Mouse (Mus musculus) c-Kit-positive CD71-positive TER-119-negative erythroid progenitor cells, embryonic 14.5 days (primary cell): Measurements from ENCODE around the gene Rab11a.
A peak's percentile ranks its signal among the peaks of the same experiment; 100 is the strongest.
"Not testable (repeated sequence)": the region's sequence is repeated elsewhere in the genome, so short reads cannot be mapped to it uniquely, and the experiment has no call there.

Experiments
- DNase-seq: peaks from one replicate; pipeline ENCODE4 v3.0.0-alpha.2; 2013; ENCODE audit warnings: low read depth

Rab11a gene

DNA sequence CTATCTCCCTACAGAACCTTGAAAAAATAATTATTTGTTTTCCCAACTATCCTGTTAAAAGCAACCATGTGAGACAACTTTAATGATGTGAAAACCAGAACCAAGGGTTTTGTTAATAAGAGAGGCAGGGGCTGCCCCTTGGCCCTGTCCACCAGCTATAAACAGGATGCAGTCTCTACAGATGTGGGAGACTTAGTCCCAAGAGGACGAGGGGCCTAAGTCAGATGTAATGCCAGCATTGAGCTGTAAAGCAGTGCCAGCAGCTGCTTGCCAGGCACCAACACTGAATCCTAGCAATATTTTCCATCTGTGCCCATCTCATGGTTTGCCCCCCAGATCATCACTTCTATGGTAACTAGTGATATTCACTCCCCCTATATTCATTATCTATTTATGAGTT, 4.9 kb upstream of the Rab11a start:
- no peak for DNase-seq

DNA sequence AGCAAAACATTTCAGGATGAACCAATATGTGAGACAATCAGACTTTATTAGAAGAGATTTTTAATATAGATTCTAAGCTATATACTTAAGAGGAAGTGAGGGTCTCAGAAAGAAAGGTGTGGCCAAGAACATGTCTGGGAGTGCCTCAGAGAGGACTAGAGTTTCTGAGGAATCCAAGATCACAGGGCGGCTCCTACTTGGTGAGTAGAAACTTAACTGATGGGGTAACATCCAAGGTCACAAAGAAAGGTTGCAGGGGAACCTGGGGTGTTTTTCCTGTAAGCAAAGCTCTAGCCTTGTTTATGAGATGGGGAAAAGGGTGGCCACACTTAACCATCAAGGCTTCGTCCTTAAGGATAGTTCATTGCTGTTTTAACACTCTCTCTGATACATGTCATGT, 1.4 kb upstream of the Rab11a start:
- no peak for DNase-seq

DNA sequence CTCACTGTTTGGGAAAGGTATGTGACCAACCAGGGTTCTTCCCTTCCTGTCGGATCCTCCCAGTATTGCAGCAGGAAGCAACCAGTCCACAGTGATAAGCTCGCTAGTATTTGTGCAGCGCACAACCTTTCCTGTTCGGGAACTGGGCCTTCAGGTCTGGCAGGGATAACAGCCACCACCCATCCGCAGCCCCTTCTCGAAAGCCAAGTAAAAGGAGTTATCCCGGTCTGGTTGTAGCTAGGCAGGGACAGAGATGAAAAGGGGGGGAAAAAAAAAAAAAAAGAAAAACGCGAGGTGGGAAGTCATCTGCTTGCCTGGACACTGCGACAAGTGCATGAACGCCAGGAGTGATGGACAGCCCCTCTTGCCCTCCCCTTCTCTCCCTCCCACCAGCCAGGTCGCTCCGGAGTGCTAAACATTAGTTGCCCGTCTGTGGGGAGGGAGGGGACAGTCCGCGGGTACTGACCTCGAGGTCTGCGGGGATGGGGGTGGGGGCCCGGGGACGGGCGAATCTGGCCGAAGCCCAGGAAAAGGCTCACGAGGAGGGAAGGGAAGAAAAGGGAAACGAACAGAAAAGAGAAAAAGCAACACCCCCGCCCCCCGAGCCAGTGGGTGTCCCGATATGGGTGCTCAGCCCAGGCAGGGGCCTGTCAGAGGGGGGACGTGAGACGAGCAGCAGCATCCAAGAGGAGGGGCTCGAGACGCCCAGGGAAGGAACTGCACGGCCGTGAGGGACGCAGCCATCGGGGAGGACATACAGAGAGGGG, 736 bp downstream of the Rab11a start:
- DNase-seq: peak; percentile 63

DNA sequence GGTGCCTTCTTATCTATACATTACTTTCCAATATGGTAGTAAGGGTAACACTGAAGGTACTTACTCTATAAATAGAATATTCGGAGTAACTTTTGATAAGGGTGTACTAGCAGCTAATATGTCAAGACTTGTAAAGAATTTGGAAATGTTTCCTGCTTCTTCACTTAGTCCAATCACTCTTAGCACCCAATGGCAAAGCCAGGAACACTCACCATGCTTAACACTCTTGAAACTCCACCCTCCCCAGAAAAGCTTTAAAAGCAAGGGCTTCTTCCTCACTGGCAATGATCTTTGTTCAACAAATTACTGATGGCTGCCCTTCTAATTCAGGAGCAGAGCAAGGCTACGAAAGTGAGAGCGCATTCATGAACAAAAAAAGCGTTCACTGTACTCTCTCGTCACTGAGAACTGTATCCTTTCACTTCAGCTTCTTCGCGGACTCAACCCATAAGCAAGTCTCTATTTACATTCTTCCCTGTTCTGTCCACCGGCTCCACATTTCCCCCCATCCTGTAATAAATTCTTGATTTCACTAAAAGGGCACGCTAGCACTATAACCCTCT, 1.4 kb downstream of the Rab11a start:
- peak; percentile 40 for DNase-seq

DNA sequence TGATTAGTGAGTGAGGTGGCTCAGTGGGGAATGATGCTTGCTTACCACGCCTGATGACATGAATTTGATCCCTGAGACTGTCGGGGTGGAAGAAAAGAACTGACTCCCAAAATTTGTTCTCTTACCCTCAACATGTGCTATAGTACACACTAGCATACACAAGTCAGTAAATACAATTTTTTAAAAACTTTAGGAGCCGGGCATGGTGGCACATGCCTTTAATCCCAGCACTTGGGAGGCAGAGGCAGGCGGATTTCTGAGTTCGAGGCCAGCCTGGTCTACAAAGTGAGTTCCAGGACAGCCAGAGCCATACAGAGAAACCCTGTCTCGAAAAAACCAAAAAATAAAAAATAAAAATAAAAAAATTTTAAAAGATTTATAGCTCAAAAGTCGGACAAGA, 2.6 kb downstream of the Rab11a start:
- DNase-seq: not testable (repeated sequence)

DNA sequence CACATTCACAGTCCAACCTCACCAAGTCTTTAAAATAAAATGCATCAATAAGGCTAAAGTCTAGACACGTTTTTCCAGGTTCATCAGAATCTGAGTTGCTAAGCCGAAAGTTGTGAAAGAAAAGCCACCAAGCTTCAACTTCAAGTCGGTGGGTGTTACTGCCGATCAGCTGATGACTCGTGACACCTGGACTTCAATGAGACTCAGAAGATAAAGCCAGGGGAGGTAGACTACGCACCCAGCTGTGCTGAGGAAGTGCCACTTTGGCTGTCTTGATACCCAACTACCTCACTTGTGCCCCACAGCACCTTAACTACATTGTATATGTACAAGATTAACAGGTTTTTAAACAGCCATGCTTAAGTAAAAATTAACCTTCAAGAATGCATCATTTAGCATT, 3.4 kb downstream of the Rab11a start:
- DNase-seq: no peak

DNA sequence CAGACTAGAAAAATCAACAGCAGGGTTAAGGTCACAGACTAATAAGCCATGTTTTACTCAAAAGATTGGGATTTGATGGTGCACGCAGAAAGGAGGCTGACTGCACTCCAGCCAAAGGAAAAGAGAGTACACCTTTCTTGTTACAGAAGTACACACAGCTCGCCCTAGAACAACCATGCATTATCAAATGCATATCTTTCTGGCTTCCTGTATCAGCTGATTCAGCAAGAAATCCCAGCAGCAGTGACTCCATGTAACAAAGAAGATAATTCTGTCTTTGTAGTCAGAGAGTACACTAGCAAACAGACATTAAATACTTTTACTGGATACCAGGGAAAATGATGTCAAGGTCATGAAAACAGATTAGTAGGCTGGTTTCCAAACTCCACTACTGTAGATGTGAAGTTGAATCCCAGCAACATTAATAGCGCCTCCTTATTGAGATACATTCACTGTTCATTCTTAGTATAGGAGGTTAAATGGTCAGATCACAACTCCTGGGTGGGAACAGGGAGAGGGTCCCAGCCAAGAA, 6.5 kb downstream of the Rab11a start:
- DNase-seq: no peak

DNA sequence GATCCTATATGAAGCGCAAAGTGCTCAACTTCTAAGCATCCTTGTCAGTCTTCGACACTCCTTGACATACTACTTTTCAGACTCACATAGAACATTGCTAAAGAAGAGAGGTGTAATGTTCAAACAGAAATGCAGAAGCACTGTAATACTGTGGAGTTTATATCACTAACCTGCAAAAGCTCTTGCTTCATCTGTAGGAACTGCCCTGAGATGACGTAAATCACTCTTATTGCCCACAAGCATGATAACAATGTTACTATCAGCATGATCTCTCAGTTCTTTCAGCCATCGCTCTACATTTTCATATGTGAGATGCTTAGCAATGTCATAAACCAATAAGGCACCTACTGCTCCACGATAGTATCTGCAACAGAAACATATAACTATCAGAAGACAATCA, 11.1 kb downstream of the Rab11a start:
- DNase-seq: no peak

DNA sequence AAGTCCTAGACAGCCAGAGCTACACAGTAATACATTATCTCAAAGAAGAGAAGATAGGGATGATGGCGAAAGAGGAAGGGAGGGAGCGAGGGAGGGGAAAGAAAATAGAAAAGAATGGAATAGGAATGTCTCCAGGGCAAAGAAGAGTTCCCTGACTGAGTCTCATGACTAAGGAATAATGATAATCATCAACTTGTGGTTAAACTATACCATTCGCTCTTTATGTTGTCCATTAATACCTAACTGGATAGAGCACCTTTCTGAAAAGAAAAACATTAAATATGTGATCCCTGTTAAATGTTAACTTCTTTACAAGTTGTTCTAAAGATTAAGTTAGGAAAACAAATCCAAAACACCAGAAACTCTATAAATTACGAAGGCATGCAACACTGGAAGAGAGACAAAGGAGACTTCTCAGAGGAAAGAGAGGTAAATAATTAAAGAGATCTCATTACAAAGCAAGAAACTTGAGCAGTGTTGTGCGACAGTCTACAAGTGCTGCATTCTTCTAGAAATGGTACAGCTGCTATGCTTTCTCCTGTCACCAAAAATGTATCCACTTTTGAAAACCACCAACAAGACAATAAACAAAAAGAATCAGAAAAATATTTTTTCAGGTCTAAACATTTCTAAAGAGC, 17.9 kb downstream of the Rab11a start:
- DNase-seq: no peak

DNA sequence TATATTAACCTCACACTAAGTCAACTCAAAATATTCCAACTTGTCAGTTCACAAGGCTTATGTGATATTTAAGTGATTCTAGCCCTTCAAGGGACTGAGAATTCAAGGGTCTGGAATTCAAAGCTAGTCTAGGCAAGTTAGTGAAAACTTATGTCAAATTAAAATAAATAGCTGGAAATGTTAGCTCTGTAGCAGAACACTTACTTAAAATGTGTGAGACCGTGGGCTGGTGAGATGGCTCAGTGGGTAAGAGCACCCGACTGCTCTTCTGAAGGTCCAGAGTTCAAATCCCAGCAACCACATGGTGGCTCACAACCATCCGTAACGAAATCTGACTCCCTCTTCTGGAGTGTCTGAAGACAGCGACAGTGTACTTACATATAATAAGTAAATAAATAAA, 27.3 kb downstream of the Rab11a start:
- not testable (repeated sequence) for DNase-seq

DNA sequence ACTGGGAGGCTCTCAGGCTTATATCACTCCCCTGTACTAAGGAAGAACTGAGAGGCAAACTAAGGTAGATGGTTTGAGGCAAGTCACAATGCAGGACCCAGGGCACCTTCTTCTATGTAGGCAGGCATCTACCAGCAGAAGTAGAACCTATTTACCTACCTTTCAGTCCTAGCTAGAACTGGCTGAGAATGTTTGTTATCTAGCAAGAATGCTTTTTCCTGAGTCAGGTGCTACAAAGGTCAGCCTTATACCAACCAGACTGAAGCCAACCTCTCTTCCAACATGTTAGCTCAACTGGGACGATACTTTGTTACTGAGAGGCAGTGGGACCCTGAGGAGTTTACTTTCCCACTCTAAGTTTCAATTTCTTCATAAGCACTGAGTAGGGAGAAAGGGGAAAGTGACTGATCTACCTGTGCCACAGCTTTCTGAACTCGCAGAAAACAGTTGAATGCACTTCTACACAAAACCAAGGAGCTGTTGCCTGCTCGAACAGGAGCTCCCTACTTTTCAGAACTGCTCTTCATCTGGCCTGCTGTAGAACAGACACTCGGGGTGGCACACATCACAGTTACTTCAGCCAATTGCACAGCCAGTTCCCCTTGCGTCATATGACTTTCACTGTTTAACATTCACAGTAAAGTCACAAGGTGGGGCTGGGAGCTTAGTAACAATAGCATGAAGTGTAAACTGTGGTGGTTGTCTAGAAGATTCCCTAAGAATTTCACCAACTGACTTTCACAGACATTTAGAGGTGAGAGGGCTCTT, 33.3 kb downstream of the Rab11a start:
- DNase-seq: no peak

DNA sequence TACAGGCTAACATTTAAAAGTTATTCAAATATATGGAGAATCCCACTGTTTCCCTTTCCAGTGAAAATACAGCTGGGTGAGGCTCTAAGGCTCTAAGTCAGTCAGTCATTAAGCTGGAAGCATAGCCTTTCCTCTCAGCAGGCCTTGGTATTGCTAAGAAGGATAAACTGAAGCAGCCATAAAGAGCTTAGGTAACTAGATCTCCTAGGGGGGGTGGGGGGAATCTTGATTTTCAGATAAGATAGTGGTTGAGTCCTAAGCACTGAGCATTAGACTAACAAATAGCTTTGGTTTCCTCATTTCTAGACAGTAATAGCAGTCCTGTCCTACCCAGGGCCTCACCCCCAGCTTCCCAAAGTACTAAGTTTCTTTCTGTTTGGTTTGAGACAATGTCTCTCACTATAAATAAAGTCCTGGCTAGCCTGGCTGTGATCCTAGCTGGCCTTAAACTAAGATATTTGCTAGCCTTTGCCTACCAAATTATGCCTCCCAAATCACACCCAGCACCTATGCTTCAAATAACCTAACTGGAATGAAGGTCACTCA, 34.1 kb downstream of the Rab11a start:
- no peak for DNase-seq

DNA sequence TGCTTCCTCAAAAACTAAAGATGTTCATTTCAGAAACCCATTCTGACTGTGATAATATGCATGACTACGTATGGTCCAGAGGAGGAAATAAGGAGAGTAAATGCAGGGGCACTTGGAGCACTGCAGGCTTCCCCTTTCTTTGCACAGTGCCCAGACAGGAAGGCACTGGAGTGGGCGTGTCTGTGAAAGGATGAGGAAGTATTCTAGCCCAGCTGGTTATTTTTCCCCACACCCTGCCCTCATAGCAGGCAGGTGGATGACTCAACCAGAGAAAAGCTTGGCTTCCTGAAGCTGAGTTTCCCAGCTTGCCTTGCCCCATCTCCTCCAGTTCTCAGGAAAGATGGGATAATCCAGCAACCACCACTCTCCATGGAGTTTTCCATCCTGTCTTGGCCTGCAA, 34.6 kb downstream of the Rab11a start:
- no peak for DNase-seq

DNA sequence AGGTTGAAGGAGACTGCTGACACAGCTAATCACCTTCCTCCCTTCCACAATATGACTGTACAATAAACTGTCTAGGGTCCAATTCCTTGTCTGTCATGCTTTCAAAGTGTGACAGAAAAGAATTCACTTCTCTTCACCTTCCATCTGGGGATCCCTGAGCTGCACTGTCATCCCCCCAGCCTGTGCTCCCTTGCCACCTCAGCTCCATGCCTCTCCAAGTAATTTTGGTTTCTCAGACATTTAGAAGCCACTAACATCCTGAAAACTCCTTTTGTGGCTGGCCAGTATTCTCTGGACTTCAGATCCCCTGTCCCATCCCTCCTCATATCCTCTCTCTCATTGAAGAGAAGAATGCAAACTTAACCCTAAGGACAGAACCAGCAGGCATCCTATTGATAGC, 35.2 kb downstream of the Rab11a start:
- no peak for DNase-seq

DNA sequence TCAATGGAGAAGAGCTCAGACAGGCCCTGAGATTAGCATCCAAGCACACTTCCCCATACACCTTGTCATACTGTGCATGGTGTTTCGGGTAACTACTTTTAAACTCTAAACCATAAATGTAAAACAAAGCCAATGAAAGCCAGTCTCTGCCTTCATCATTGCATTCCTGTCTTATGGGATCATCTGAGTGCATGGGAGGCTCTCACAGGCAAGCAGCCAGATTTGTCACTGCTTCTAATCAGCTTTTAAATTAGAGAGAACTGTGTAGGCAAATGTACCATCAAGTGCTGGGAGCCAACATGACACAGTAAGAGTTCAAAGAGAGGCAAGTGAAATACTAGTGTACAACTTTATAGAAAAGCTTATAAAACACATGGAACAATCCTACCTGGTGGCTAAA, 35.9 kb downstream of the Rab11a start:
- no peak for DNase-seq

DNA sequence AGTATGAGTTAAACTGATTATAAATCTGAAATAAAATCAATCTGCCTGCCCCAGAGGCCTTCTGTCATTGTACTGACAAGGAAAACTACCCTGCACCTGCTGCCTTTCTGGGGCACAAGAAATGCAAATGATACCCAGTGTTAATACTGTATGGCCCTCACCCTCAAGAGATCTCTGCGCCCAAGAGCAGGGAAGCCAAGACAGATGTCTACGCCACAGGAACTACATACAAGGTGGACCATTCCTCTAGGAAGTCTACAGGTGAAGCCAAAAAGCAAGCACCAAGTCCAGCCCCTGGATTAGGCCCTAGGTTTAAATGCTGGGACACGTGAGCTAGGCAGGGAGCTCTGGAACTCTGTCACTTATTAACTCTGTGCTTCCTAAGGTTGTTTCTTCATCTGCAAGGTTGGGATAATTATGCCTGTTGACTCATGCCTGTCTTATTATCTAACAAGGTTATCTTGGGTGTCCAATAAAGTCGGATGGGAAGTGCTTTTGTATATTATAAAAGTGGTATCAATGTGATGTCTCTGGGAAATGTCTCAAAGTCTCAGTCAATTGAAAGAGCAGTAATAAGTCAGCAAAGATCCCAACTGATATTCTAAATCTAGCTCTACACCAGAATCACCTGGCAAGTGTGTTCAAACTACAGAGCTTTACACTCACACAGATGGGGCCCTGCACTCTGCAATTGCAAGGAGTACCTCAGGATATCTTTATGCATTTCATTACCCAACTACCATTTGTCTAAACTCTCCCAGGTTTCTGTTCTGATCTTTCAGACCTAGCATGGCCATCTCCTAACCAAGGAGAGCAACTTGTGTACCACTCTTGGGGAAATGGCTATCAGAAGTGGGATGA, 36.9 kb downstream of the Rab11a start:
- DNase-seq: no peak

DNA sequence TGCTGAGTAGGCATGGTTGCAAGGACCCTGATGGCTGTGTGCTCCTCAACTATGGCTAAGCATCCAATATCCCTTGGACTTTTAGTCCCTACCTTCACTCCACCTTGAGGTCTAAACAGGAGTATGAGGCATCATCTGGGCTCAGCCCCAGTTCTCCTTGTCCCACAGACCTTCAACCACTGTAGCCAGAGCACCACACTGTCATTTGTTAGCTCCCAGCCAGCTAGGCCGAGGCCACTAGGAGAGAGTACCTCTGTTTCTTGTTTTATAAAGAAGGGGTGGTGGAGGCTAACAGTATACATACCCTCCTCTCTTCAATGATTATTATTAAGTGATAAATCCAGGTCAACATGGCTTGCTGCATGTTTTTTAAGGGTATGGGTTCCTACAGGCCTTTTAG, 39.0 kb downstream of the Rab11a start:
- no peak for DNase-seq

DNA sequence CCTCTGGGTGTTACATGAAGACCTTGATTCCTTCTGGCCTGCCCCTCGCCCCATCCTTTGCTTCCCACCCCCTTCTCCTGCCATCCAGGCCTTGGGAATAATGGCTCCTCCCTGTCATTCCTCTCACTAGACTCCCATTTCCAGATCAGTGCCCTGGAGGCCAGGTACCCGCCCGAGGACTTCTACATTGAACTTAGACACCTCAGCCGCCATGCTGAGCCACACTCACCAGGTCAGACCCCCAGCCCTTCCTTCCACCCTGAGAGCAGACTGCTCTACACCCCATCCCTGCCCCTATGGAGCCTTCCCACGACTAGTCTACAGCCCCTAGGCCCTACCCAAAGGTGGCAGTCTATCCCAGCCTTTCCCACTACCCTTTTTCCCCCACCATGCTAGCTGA, 39.9 kb downstream of the Rab11a start:
- no peak for DNase-seq

DNA sequence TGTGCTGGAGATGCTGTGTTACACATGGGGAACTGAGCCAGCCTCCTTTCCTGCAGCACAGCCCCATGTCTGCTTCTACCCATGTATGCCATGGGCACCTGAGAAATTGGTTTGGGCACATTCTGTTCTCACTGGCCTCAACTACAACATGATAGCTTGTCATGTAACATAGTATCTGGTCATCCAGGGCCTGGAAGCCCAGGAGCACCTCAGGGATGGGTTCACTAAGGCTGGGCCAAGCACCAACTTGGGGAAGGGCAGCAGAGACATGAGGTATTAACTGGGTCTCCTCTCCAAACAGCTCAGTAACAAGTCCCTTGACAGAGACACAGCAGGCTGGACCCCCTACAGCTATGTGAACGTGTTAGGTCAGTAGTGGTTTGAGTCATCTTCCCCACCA, 40.6 kb downstream of the Rab11a start:
- no peak for DNase-seq

DNA sequence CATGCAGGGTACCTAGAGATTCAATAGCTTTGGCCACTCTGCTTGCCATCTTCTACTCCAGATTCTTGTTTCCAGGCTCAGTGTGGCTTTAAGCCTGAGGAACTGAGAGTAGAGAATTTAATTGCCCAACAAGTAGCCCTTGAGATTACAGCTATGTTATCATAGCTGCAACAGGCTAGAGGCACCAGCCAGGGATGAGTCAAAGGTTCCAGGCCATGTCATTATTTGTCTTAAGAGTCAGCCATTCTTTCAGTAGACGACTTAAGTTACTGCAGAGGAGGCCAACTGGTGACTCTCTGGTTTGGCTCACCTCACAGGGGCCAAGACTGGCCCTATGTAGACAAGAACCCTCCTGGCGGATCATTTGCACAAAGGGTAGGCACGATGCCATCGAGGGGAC, 41.2 kb downstream of the Rab11a start:
- DNase-seq: no peak

DNA sequence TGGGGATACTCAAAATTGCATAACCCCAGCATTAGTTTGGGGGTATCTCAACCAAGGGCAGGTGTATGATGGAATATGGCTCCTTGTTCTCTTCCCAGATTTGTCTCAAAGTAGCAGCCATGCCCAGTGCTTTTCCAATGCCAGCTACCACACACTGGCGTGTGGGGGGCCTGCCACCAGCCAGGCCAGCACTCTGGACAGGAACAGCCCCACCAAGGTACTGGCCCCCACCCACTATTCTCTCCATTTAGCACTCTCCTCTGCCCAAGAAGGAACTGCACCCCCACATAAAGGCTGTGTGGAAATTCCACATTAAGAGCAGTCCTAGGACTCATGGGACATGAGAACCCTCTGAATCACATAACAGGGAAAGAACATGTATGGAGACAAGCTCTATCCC, 42.3 kb downstream of the Rab11a start:
- no peak for DNase-seq
